Mouse (Mus musculus) cortical plate, adult 2 months (tissue): ENCODE measurements around the gene Oprm1. TPM values are rescaled to one million over a fixed set of nuclear protein-coding genes. Genes with fewer than 3 reads are reported as not detected.

ENCODE experiments used
- H3K27ac ChIP-seq: fragments of 200-500 bp; 2 replicates; pipeline ENCODE4 v1.5.1; 2012; ENCODE audit warnings: low read length, control low read depth, inconsistent platforms; ENCODE audit not compliant: insufficient read depth
- H3K4me1 ChIP-seq: fragments of 200-500 bp; 2 replicates; pipeline ENCODE4 v1.6.1; 2011; ENCODE audit warnings: low read length; ENCODE audit not compliant: control insufficient read depth, insufficient read depth
- H3K4me3 ChIP-seq: fragments of 200-500 bp; 2 replicates; pipeline ENCODE4 v1.5.1; 2011; ENCODE audit warnings: mild to moderate bottlenecking, low read length, control low read depth; ENCODE audit not compliant: insufficient read depth
- CTCF ChIP-seq: fragments of 200-500 bp; IDR thresholded peaks from 2 replicates; pipeline ENCODE4 v1.5.1; 2011; ENCODE audit warnings: mild to moderate bottlenecking, control low read depth, low read length; ENCODE audit not compliant: insufficient read depth; ENCODE audit errors: extremely low read depth
- POLR2A ChIP-seq: fragments of 200-500 bp; IDR thresholded peaks from 2 replicates; pipeline ENCODE4 v1.6.1; 2011; ENCODE audit warnings: mild to moderate bottlenecking, low read length, control low read depth; ENCODE audit not compliant: insufficient read depth; ENCODE audit errors: extremely low read depth
- polyA plus RNA-seq: library from polyadenylated mRNA; depleted of rRNA; stranded (reverse); fragments of >200 nt; gene quantifications from 2 replicates; pipeline ENCODE4 v1.2.3, GENCODE M21; 2012; rRNA removed

Gene Oprm1
- polyA plus RNA-seq = 0.94 and 1.1 TPM in 2 replicates

DNA sequence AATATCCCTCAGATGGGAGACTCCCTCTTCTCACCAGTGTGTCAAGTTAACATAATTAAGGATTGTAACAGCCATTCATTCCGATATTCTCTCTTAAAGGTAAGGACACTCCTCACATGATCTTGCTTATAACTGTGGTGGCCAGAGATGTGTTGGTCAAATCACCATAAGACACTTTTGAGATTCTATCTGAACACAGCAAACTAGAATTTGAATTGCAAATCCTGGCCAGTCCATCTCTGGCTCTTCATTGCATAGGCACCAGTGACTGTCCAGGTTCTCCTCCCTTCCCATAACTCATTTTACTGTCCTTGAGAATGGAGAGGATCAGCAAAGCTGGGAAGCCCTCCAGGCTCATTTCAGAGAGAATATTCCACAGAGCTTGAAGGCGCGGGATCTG lies at the start of gene Oprm1:
Gene Oprm1, plus strand, starts transcription at position 301 of the 400 bp plus-strand sequence.
- Histone ChIP-seq H3K27ac (no peak within 1 kb of the TSS), H3K4me1 (no peaks in the 10 kb centered on the region), H3K4me3 (no peak within 1 kb of the TSS)
- no peak for TF ChIP-seq POLR2A
- TF ChIP-seq CTCF = no peak

DNA sequence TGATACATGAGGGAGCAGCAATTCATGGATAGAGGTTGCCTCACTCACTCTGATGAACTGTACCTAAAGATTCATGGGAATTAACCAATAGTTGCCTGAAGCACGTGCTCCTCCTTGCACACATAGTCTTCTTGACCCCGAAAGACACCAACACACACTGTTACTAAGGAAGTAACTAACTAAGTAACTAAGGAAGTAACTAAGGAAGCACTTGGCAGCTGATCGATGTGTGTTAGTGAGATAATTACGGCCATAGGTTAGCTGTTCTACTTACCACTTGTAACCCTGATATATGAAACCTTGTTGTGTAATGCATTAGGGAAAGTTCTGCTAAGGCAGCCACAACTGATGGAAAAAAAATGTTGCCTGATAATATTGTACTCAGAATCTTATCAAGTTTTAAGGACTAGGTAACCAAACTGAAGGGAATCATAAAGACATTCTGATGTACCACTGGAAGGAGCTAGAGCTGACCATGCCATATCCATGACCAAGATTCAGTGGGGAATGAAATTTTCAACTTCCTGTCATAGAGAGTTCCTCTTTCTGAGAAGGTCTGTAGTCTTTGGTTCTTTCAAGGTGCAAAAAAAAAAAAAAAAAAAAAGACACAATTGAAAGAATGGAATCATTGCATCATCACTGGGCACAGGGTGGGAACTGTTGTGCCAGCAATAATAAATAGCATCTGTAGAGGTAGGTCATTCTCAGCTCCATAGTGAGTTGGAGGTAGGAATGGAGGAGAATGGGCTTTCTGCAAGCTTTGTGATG lies 40.9 kb upstream of the Oprm1 start:
- no peaks in the 10 kb centered on the region for H3K4me1 ChIP-seq
- no peak overlapping the region for H3K27ac ChIP-seq
- TF ChIP-seq CTCF = no peak
- no peak for TF ChIP-seq POLR2A
- H3K4me3 ChIP-seq = no peak overlapping the region

DNA sequence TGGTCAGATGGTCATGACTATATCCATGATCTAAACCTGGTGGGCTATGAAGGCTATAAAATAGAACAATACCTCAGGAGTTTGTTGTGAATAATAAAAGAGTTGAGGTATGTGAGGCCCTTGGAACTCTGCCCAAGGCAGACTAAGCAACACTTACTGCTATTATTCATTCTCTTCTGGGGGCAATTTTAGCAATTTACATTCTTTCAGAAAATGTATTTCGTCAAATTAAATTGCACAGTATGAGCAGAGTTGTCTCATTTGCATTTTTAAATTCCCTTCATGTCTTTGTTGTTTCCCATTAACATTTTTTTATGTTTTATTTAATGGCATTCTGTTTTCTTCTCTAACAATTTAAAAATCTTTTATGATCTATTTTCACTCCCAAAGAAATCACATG lies 34.5 kb upstream of the Oprm1 start:
- Histone ChIP-seq H3K4me3 (no peak overlapping the region), H3K27ac (no peak overlapping the region), H3K4me1 (no peaks in the 10 kb centered on the region)
- TF ChIP-seq CTCF = no peak
- TF ChIP-seq POLR2A = no peak

DNA sequence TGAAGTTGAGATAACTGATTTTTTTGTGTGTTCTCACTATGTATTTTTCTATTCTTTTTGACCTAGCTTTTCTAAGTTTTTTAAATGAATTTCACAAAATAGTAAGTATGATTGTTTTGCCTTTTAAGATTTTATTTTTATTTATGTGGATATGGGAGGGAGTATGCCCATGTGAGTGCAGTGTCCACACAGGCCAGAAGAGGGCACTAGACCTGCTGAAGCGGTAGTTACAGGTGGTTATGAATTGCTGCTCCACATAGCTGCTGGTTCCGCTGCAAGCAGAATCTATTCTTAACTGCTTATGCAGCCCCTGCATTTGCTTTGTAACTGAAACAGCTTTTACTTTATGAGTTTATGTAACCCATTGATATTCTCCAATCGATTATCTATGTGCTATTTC lies 29.8 kb upstream of the Oprm1 start:
- Histone ChIP-seq H3K4me3 (no peak overlapping the region), H3K27ac (no peak overlapping the region), H3K4me1 (no peaks in the 10 kb centered on the region)
- TF ChIP-seq POLR2A (no peak), CTCF (no peak)

DNA sequence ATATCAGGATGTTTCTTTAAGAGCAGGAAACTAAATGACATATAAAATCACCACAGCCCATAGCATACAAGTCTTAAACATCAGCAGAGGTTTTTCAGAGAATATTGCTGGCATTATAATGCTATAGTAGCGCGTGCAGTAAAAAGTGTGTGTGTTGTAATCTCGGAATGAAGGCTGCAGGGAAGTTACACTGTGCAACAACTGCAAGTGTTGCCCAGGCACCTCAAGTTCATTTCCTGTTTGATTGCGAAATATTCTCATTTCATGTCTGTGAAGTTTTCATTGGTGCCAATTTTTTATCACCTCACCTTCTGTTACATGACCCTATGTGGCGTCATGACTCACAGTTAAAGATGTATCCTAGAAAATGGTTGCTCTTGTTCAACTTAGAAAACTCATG lies 4.9 kb upstream of the Oprm1 start:
- TF ChIP-seq POLR2A (no peak), CTCF (no peak)
- Histone ChIP-seq H3K4me1 (no peaks in the 10 kb centered on the region), H3K4me3 (no peak overlapping the region)

DNA sequence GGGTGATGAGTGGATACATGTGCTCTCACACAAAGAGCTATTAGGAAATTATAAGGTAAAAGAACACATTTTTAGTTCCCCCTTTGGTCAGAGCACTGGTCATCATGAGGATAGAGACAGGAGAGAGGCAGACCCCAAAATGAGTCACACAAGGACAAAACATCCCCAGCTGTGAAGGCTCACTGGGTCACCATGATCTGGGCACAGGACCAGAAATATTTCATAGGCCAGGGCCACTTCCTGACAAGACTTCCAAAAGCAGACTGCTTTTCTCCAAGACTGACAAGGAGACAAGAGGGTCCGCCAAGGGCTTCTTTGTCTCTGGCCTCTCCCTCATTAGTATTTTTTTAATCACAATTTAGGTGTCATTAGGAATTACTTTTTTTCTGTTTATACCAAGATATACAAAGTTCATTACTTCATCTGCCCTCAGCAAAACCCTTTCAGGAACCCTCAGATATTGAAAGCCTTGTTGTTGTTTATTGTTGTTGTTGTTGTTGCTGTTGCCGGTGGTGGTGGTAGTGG lies 3.0 kb downstream of the Oprm1 start, which contains the start of gene Gm10945:
Gene Gm10945, minus strand, starts transcription at position 475 of the 525 bp plus-strand sequence.
- H3K27ac ChIP-seq = no peak within 1 kb of the TSS
- no peaks in the 10 kb centered on the region for H3K4me1 ChIP-seq
- TF ChIP-seq POLR2A (no peak), CTCF (no peak)
- H3K4me3 ChIP-seq = no peak within 1 kb of the TSS

More for the DNA sequence above, 4.9 kb upstream of the Oprm1 start:
- H3K27ac ChIP-seq = no peak overlapping the region

DNA sequence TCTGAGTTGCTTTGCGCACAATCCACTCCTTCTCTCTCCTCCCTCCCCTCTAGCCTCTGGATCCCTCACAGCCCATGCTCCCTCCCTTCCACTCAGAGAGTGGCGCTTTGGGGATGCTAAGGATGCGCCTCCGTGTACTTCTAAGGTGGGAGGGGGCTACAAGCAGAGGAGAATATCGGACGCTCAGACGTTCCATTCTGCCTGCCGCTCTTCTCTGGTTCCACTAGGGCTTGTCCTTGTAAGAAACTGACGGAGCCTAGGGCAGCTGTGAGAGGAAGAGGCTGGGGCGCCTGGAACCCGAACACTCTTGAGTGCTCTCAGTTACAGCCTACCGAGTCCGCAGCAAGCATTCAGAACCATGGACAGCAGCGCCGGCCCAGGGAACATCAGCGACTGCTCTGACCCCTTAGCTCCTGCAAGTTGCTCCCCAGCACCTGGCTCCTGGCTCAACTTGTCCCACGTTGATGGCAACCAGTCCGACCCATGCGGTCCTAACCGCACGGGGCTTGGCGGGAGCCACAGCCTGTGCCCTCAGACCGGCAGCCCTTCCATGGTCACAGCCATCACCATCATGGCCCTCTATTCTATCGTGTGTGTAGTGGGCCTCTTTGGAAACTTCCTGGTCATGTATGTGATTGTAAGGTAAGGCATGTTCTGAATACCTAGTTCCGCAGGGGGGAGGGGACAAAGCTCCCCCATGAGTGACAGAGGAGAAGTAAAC lies 30.4 kb downstream of the Oprm1 start:
- Histone ChIP-seq H3K4me3 (peak overlapping the region; percentile 66), H3K27ac (no peak overlapping the region), H3K4me1 (no peaks in the 10 kb centered on the region)
- TF ChIP-seq CTCF (no peak), POLR2A (peak; percentile 39; the same call in 1 of the 2 replicates)

DNA sequence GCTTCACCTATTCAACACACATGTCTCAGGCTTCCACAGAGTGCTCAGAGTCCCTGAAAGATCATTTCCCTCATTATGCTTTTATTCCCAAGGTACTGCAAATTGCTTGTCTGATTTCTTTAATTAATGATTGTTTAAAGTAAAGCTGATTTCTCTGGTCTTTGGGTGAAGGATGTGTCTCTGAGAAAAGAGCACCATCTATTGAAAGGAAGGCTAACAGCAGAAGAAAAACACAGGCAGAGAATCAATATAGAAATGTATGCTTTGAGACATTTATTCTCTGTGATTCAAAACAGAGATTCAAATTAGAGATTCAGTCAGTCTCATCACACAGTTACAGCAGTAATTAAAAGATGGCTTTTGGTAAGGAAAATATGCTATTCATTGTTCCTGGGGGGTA lies 31.9 kb downstream of the Oprm1 start:
- H3K4me3 ChIP-seq = peak overlapping the region; percentile 15; the same call in 1 of the 2 replicates
- TF ChIP-seq CTCF = no peak
- no peak for TF ChIP-seq POLR2A
- H3K4me1 ChIP-seq = no peaks in the 10 kb centered on the region
- H3K27ac ChIP-seq = no peak overlapping the region

DNA sequence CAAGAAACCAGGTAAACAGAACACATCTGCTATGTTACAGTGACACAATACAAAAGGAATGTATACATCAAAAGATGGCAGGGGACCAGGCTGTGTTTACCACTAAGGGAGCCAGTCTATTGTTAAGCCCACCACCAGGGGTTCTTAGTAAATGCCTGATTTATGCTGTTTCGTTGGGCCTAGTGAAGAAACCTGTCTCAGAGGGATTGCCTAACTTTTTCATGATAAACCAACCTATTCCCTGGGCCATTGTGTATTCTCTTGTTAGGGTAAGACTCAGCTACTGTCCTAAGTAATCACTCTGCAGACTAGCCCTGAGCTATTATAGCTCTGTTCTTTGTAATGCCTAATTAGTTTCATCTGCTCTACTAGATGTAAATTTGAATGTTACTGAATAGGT lies 62.3 kb downstream of the Oprm1 start:
- Histone ChIP-seq H3K4me3 (no peak overlapping the region), H3K4me1 (no peaks in the 10 kb centered on the region), H3K27ac (no peak overlapping the region)
- TF ChIP-seq POLR2A (no peak), CTCF (no peak)
